Mouse (Mus musculus) megakaryocyte, embryonic 14.5 days (primary cell): ENCODE measurements around the gene Cbfa2t3.

Source experiments
- FLI1 ChIP-seq: IDR thresholded peaks from 2 replicates; pipeline ENCODE4 v1.6.1; 2012; ENCODE audit warnings: low read length, inconsistent platforms, mixed read lengths
- GATA1 ChIP-seq: IDR thresholded peaks from 3 replicates; pipeline ENCODE4 v1.6.1; 2012; ENCODE audit warnings: mixed read lengths, low read length, inconsistent platforms, borderline replicate concordance

GRCm38 (mm10) chr8:122692152-122692551 lies 6.8 kb downstream of the Cbfa2t3 start:
- no peak for TF ChIP-seq GATA1
- TF ChIP-seq FLI1: no peak
